Mouse (Mus musculus): ENCODE measurements around the gene Ubr7. TPM values are rescaled to one million over a fixed set of nuclear protein-coding genes. Genes with fewer than 3 reads are reported as not detected.

The Ubr7 gene
- polyA plus RNA-seq, 2 experiments = 16.1 to 25.3 TPM

DNA sequence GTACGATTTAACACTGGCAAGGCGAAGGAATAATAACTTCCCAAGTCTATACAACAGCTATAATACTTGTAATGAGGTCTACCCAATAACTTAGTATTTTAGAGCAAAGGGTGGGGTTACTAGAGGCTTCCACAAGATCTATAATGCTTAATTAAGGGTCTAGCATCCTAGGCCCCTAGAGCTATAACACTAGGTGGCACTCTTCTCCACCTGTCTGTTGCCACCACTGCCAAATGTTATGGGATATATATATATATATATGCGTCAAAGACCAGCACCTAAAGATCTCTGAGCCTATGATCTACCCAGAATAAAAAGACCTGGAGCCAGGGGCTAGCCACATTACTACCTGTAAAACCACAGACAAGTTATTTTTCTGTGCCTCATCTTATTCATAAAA is 17.5 kb upstream of the Ubr7 start:
- TF ChIP-seq EP300 (IDR thresholded peaks at IDR 0.05; ENCODE audit: low read depth) = no peak
- TF ChIP-seq CTCF (IDR thresholded peaks at IDR 0.05; ENCODE audit: low read depth) = peak; percentile 47; the same call in 1 of the 2 replicates
- no peaks in the 10 kb centered on the region for H3K27me3 ChIP-seq (ENCODE audit: control insufficient read depth, insufficient read depth, low read length)
- H3K4me1 ChIP-seq (replicated peaks; ENCODE audit: control insufficient read depth in 2 of 2, insufficient read depth in 2 of 2, low read length in 1 of 2) = peaks cover 13 to 18% of the 10 kb centered on the region in 2 experiments
- no peaks in the 10 kb centered on the region for H3K36me3 ChIP-seq (replicated peaks; ENCODE audit: control insufficient read depth, insufficient read depth, low read depth)
- no peak overlapping the region for H3K27ac ChIP-seq
- no peak overlapping the region for H3K4me2 ChIP-seq (ENCODE audit: low read depth)
- DNase-seq (ENCODE audit: low read depth in 3 of 3, low spot score in 3 of 3) (no peak), ATAC-seq (ENCODE audit: insufficient read depth) (no peak)
- H3K4me3 ChIP-seq (ENCODE audit: insufficient read depth in 1 of 2, low read depth in 2 of 2, low read length in 2 of 2) = no peak overlapping the region
- H3K9ac ChIP-seq (replicated peaks) = no peak overlapping the region
- no peaks in the 10 kb centered on the region for H3K9me3 ChIP-seq (ENCODE audit: control insufficient read depth, low read length)
- 60% methylated on average over 3 of the region's 3 CpGs for WGBS (ENCODE audit: insufficient replicate concordance)

GRCm38 (mm10) chr12:102742056-102742455 is 15.7 kb upstream of the Ubr7 start:
- whole genome bisulfite sequencing (ENCODE audit: insufficient replicate concordance) = 47% methylated on average over 7 of the region's 7 CpGs
- H3K27me3 ChIP-seq (ENCODE audit: control insufficient read depth, insufficient read depth, low read length) = no peaks in the 10 kb centered on the region
- H3K36me3 ChIP-seq (replicated peaks; ENCODE audit: control insufficient read depth, insufficient read depth, low read depth) = peaks cover 3% of the 10 kb centered on the region
- no peak for TF ChIP-seq EP300 (IDR thresholded peaks at IDR 0.05; ENCODE audit: low read depth)
- TF ChIP-seq CTCF (IDR thresholded peaks at IDR 0.05; ENCODE audit: low read depth) = no peak
- H3K4me1 ChIP-seq (replicated peaks; ENCODE audit: control insufficient read depth in 2 of 2, insufficient read depth in 2 of 2, low read length in 1 of 2) = peaks cover 13 to 20% of the 10 kb centered on the region in 2 experiments
- H3K9ac ChIP-seq (replicated peaks) = no peak overlapping the region
- H3K9me3 ChIP-seq (ENCODE audit: control insufficient read depth, low read length) = no peaks in the 10 kb centered on the region
- no peak overlapping the region for H3K4me3 ChIP-seq (ENCODE audit: insufficient read depth in 1 of 2, low read depth in 2 of 2, low read length in 2 of 2)
- ATAC-seq (ENCODE audit: insufficient read depth) = no peak
- no peak overlapping the region for H3K4me2 ChIP-seq (ENCODE audit: low read depth)
- DNase-seq (ENCODE audit: low read depth in 3 of 3, low spot score in 3 of 3) = no peak
- no peak overlapping the region for H3K27ac ChIP-seq

- ATAC-seq (ENCODE audit: insufficient read depth) (peak; percentile 57), DNase-seq (ENCODE audit: low read depth in 3 of 3, low spot score in 3 of 3) (no peak)
- WGBS (ENCODE audit: insufficient replicate concordance) = 1% methylated on average over 33 of the region's 33 CpGs
- Histone ChIP-seq H3K27me3 (ENCODE audit: control insufficient read depth, insufficient read depth, low read length) (no peaks in the 10 kb centered on the region), H3K9me3 (ENCODE audit: control insufficient read depth, low read length) (no peaks in the 10 kb centered on the region), H3K4me1 (replicated peaks; ENCODE audit: control insufficient read depth in 2 of 2, insufficient read depth in 2 of 2, low read length in 1 of 2) (peaks cover 13 to 22% of the 10 kb centered on the region in 2 experiments), H3K9ac (replicated peaks) (peak overlapping the region; percentile 95), H3K36me3 (replicated peaks; ENCODE audit: control insufficient read depth, insufficient read depth, low read depth) (peaks cover 7% of the 10 kb centered on the region), H3K27ac (peak overlapping the region; percentile 77), H3K4me2 (ENCODE audit: low read depth) (peak overlapping the region; percentile 86), H3K4me3 (ENCODE audit: insufficient read depth in 1 of 2, low read depth in 2 of 2, low read length in 2 of 2) (peak overlapping the region; percentile 77 to 98)
- TF ChIP-seq EP300 (IDR thresholded peaks at IDR 0.05; ENCODE audit: low read depth) (no peak), CTCF (IDR thresholded peaks at IDR 0.05; ENCODE audit: low read depth) (no peak)
Observed at GRCm38 (mm10) chr12:102743036-102743588, 14.7 kb upstream of the Ubr7 start.

- ATAC-seq (ENCODE audit: insufficient read depth) = peak; percentile 97
- under 1% methylated on average over 63 of the region's 63 CpGs for WGBS (ENCODE audit: insufficient replicate concordance)
Observed at GRCm38 (mm10) chr12:102743589-102744574, 13.9 kb upstream of the Ubr7 start, which contains the start of the genes Moap1 and Tmem251. Gene Moap1, minus strand, starts transcription at chr12:102743661. Gene Tmem251, plus strand, starts transcription at chr12:102743762.

More at GRCm38 (mm10) chr12:102743589-102744574, 13.9 kb upstream of the Ubr7 start, which contains the start of the genes Moap1 and Tmem251:
- TF ChIP-seq EP300 (IDR thresholded peaks at IDR 0.05; ENCODE audit: low read depth) (no peak), CTCF (IDR thresholded peaks at IDR 0.05; ENCODE audit: low read depth) (peak; percentile 33; the same call in 1 of the 2 replicates)
- no peaks in the 10 kb centered on the region for H3K27me3 ChIP-seq (ENCODE audit: control insufficient read depth, insufficient read depth, low read length)
- H3K9me3 ChIP-seq (ENCODE audit: control insufficient read depth, low read length) = no peaks in the 10 kb centered on the region
- DNase-seq (ENCODE audit: low read depth in 3 of 3, low spot score in 3 of 3) = peak; percentile 80 to 82 (median 80)
- peaks cover 7% of the 10 kb centered on the region for H3K36me3 ChIP-seq (replicated peaks; ENCODE audit: control insufficient read depth, insufficient read depth, low read depth)
- H3K27ac ChIP-seq = peak within 1 kb of the TSS; percentile 77
- H3K4me1 ChIP-seq (replicated peaks; ENCODE audit: control insufficient read depth in 2 of 2, insufficient read depth in 2 of 2, low read length in 1 of 2) = peaks cover 13 to 22% of the 10 kb centered on the region in 2 experiments
- H3K9ac ChIP-seq (replicated peaks) = peak within 1 kb of the TSS; percentile 95
- H3K4me2 ChIP-seq (ENCODE audit: low read depth) = peak within 1 kb of the TSS; percentile 86
- H3K4me3 ChIP-seq (ENCODE audit: insufficient read depth in 1 of 2, low read depth in 2 of 2, low read length in 2 of 2) = peak within 1 kb of the TSS; percentile 77 to 98
